Mouse (Mus musculus): ENCODE data around the gene Cxcl10. TPM values are rescaled to one million over a fixed set of nuclear protein-coding genes. Genes with fewer than 3 reads are reported as not detected.

Gene Cxcl10
- total RNA-seq (2021) = not detected

DNA sequence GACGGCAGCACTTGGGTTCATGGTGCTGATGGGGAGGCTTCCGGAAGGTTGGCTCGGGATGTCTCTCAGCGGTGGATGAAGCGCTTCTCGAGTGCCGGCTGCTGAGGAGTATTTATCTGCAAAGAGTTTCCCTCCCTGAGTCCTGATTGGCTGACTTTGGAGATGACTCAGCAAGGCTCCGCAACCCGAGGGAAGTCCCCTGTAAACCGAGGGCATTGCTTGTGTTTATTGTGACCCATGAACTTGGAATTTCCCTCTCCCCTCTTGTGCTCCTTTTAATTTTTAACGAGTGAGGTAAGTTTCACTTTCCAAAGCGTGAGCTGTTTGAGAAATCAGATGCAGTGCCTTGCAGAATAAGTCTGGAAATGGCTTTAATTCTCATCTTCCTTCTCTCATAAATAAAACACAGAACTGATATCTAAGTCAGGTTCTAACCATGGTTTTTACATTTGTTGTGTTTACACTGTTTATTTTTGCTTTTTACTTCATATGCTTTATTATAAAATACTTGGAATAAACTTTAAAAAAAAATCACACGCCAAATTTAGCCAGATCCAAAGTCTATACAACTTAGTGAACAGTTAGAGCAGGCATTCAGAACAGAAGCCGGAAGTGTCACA lies at the start of gene Cxcl10:
Gene Cxcl10 (minus strand): TSS at position 96 of the 620 bp plus-strand sequence.
- DNase-seq (ENCODE audit: low spot score in 2 of 2) = peak; percentile 28 to 42
- intact Hi-C loops (cut with DNase I) = no loop called here

DNA sequence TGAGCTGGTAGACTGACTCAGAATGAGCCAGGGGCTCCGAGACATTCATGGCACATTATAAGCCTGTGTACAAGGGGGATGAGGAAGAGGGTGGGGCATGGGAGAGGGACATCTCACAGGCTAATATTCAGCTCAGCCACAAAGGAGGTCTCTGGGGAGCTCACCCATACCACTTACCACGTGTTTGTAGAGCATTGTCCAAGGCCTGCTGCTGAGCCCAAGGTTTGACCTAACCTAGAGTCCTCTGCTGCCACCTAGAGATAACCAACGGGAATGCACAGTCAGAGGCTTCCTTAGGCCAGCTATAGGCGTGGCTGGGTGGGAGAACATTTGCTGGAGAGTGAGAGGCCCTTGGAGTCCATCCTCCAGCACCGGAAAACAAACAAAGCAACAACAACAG lies 49.5 kb upstream of the Cxcl10 start:
- intact Hi-C loops (cut with DNase I) = loop anchor here (5.0 kb wide), 1 partner anchor 86 kb away; the partner anchor contains the start of gene Sdad1
- peak; percentile 62 to 78 for DNase-seq (ENCODE audit: low spot score in 2 of 2)

DNA sequence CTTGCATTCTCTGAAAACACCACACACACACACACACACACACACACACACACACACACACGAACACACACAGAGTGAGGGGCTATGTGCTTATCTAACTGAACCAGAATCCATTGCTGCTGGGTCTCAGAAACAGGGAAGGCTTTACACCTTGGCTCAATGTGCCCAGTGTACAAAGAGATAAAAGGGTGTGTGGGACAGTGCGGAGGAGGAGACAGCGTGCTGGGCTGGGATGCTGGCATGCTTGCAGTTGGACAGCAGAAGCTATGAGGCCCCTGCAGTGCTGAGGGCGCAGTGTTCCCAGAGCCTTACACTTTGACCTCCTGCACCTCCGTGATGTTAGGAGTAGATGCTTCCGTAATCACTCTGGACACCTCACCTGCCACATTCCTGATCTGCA lies 47.8 kb upstream of the Cxcl10 start:
- intact Hi-C loops (cut with DNase I) = loop anchor here (5.0 kb wide), 1 partner anchor 84 kb away; the partner anchor contains the start of gene Sdad1
- DNase-seq (ENCODE audit: low spot score in 2 of 2) = no peak

DNA sequence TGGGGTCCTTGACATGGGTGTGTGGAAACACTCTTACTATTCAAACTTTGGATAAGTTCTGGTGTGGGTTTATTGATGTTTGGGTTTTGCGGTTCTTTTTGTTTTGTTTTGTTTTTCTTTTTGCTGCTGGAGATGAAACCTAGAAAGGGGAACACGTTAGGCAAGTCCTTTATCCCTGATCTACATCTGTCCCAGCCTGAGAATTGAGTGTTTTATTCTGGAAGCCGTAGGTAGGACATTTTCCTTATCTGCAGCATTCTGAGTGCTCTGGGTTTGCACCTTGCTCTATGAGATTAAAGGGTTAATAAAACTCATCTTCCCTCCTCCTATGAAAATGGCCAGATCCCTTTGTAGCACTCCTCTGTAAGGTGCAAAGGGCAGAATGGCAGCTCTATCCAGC lies 47.1 kb upstream of the Cxcl10 start:
- intact Hi-C loops (cut with DNase I) = loop anchor here (5.0 kb wide), 1 partner anchor 83 kb away; the partner anchor contains the start of gene Sdad1
- no peak for DNase-seq (ENCODE audit: low spot score in 2 of 2)

DNA sequence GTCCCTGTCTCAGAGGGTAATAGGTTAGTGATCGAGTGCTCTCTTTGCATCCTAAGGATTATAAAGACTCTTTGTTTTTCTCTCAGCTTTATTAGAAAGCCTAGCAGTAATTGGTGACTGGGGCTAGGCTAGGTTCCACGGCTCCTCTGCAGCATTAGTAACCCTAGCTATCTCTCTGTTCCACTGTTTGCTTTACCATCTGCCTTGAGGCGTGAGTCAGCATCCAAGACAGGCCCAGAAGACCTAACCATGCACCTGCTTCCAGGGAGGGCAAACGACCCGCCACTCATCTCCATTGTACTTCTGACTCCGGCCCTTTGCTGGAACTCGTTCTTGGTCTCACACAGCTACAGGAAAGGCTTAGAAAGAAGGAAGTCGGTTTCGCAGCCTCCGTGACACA lies 45.2 kb upstream of the Cxcl10 start:
- intact Hi-C loops (cut with DNase I) = no loop called here

DNA sequence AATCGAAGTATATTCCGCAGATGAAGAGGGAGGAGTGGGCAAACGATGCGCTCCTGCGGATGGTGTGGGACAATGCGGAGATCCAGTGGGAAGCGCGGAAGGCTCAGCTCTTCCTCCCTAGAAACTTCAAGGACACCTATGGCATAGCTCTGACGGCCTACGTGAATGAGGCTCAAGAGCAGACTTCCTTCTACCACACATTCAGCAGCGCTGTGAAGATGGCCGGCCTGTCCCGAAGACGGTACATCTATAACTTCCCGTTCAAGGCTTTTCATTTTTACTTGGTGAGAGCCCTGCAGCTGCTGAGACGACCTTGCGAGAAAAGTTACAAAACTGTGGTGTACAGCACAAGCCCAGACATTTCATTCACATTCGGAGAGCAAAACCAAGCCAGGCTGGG lies 43.9 kb upstream of the Cxcl10 start:
- DNase-seq (ENCODE audit: low spot score in 2 of 2) = no peak
- intact Hi-C loops (cut with DNase I) = no loop called here

More for the DNA sequence above, 45.2 kb upstream of the Cxcl10 start:
- DNase-seq (ENCODE audit: low spot score in 2 of 2) = no peak

DNA sequence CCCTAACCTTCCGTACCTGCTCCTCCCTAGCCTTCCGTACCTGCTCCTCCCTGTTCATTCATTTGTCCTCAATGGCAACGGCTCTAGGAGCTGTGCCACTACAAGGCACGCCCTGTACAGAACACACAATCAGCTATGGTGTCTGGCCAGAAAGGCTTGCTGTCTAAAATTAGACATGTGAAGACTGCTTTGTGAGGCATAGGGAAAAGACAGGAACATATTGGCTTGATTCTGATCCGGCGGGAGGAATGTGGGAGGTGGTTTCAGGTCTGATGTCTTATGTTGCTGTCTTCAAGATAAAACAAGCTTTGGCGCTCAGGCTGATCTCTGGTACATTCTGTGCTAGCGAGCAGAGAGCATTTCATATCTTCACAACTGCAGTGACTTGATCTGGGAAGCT lies 41.9 kb upstream of the Cxcl10 start:
- DNase-seq (ENCODE audit: low spot score in 2 of 2) = peak in 1 of 2 experiments; percentile 41
- intact Hi-C loops (cut with DNase I) = no loop called here

DNA sequence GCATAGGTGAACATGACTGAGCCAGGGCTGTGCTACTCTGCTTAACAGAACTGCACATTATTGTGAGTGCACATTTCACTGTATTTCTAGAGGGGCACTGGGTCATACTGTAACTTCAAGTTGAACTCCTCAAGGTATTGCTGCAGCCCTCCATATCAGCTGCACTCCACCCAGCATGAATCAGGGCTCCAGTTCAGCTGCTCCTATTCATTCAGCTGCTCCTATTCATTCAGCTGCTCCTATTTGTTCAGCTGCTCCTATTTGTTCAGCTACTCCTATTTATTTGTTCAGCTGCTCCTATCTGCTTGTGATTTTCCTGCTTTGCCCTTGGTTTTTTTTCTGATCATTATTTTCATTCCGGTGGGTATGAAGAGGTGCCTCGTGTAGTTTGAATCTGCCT lies 41.3 kb upstream of the Cxcl10 start:
- intact Hi-C loops (cut with DNase I) = no loop called here
- no peak for DNase-seq (ENCODE audit: low spot score in 2 of 2)

DNA sequence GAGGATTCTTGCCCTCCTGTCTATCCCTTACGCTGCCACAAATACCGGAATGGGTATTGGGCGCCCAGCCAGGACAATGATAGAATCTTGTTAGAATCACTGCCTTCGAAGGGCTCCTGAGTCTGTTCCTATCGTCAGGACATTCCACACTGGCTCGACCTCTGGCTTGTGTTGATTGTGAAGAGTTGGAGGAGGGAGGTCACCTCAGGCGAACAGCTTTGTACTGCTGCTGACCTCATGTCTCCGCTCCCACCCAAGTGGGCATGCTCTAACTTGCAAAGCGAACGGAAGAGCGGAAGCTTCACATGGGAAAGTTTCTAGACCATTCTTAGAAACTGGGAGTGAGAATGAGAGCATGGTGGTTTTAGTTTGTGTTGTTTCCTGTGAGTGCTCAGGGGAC lies 38.7 kb upstream of the Cxcl10 start:
- intact Hi-C loops (cut with DNase I) = no loop called here
- no peak for DNase-seq (ENCODE audit: low spot score in 2 of 2)

DNA sequence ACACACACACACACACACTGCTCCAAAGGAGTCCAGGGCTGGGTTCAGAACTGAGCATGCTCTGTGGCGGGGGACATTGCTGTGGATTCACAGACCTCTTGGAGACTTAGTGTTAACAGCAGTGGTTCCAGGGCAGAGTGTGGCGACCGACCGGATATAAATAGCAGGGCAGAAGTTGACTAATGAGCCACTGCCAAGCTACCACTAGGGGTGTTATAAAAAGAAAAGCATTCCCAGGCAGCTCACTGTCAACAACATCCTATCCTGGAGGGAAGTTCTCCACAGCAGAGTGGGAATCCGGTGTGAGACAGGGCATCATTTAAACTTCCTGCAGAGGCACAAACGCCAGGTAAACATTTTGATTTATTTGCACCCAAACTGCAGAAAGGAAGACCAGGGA lies 38.0 kb upstream of the Cxcl10 start:
- intact Hi-C loops (cut with DNase I) = no loop called here
- DNase-seq (ENCODE audit: low spot score in 2 of 2) = no peak

DNA sequence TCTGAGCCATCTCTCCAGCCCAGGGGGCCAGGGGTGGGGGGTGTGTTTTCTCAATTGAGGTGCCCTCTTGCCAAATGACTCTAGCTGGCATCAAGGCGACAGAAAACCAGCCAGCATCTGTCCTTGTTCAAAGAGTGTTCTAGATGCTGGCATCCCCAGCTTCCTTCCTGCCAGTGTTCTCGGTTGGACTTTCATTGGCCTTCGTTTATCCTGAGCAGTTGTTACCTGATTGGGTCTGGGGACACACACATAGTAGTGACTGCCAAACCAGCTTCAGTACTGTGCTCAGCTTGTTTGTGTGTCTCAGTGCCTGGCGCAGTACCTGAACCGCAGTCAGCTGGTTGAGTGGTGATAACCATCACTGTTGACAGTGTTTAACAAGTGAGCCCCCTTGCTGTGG lies 37.4 kb upstream of the Cxcl10 start:
- no peak for DNase-seq (ENCODE audit: low spot score in 2 of 2)
- intact Hi-C loops (cut with DNase I) = no loop called here

DNA sequence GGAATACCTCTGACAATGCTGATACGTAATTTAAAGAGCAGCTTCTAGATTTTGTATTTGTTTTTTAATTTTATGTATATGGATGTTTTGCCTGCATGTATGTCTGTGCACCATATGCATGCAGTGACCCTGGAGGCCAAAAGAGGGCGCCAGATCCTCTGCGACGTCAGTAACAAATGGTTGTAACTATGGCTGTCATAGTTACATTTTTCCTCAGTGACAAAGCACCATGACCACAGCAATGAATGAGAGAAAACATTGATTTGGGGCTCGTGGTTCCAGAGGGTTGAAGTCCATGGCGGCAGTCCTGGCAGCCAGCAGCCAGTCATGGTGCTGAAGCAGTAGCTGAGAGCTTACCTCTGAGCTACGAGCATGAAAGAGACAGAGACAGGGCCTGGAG lies 36.2 kb upstream of the Cxcl10 start:
- intact Hi-C loops (cut with DNase I) = no loop called here
- no peak for DNase-seq (ENCODE audit: low spot score in 2 of 2)

DNA sequence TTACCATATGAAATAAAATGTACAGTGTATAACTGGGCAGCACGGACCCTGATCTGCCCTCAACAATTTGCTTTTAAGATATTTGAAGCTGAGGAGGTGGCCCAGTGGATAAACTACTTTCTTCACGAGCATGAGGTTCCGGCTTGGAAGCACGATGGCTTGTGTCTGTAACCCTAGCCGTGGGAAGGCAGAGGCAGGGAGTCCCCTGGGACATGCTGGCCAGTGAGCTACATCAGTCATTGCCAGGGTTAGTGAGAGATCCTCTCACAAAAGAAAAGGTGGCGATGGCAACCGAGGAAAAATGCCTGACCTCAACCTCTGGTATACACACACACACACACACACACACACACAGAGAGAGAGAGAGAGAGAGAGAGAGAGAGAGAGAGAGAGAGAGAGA lies 35.1 kb upstream of the Cxcl10 start:
- DNase-seq (ENCODE audit: low spot score in 2 of 2) = no peak
- intact Hi-C loops (cut with DNase I) = no loop called here

DNA sequence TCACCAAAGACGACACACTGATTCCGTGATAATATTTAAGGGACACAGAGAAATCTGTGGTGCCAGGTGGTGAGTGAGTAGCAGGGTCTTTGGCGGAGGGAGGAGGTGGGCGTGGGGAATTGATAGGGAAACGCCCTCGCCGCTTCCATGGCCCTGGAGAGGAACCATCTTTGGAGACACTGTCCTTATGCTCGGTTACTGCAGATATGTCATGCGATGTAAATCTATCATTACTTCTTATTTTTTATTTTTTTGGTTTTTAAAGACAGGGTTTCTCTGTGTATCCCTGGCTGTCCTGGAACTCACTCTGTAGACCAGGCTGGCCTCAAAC lies 33.6 kb upstream of the Cxcl10 start:
- DNase-seq (ENCODE audit: low spot score in 2 of 2) = no peak
- intact Hi-C loops (cut with DNase I) = loop anchor here (1.0 kb wide), 1 partner anchor 70 kb away; no protein-coding TSS in a partner anchor

DNA sequence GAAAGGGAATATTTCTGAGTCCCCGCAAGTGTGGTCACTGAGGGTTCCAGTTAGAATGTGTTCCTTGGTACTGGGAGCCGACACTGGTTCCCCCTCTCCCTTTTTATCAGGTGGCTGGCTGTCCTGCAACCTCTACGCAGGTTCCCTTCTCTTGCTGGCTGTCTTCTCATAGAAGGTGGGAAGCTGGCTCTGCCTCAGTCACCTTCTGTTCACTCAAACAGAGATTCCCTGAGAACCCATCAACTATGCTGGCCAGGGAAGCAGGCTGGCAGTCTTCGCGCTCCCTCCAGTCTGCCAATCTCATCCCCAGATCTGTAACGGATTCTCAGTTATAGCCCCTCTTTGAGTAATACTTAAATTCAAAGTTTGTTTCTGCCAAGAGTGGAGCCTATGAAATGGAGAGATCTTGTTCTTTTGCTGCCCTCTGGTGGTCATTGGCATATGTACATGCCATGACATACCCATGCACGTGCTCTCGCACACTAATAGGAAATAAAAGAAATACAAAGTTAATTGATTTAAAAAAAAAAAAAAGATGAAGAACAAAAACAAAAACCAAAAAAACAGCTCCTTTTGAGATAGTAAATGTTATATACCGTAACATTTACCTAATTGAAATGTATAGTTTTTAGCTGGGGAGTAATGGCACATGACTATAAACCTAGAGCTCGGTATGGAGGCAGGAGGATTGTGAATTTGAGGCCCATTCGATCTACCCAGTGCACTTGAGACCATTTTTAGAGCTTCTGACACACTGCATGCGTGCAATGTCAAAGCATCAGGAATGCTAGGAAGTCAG lies 33.1 kb upstream of the Cxcl10 start:
- peak; percentile 86 for DNase-seq (ENCODE audit: low spot score in 2 of 2)
- intact Hi-C loops (cut with DNase I) = loop anchor here (1.0 kb wide), 1 partner anchor 69 kb away; no protein-coding TSS in a partner anchor

DNA sequence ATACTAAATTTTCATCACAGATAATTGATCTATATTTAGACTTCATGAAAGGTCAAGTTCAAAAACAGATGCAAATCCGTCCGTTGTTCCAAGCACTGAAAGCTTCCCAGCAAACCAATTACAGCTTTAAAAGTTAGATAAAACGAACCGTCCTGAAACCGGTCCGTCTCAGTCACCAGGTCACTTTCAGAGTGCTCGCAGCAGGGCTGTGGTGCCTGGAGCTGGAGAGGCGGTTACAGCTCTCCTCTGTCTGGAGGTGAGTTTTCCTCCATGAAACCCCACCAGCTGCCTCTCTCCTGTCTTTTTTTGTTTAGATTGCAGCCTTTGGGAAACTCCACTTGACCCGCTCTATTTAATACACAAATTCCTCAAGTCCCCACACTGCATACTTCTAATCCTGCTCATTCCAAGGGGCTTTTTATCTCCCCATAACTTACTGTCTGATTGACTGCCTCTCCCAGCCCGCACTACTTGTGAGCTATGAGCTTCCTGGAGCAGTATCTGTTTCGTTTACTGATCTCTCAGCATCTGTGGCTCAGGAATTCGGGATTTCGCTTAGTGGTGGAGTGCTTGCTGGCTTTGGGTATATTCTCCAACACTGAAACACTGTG lies 28.2 kb upstream of the Cxcl10 start:
- no peak for DNase-seq (ENCODE audit: low spot score in 2 of 2)
- intact Hi-C loops (cut with DNase I) = no loop called here

DNA sequence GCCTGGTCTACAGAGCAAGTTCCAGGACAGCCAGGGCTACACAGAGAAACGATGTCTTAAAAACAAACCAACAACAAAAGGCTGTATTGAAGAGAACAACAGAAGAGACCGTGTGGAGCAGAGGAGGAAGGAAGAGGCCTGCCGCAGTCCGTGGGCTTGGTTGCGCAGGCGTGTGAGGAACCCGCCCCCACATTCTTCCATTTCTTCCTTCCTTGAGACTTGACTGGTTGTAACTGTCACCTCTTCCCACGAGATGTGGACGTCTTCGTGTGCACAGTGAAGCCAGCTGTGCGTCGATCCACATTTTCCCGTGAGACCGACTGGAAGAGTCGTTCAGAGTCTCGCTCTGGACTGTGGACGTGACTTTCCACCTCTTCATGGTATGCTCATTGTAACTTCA lies 26.7 kb upstream of the Cxcl10 start:
- intact Hi-C loops (cut with DNase I) = no loop called here
- DNase-seq (ENCODE audit: low spot score in 2 of 2) = no peak

DNA sequence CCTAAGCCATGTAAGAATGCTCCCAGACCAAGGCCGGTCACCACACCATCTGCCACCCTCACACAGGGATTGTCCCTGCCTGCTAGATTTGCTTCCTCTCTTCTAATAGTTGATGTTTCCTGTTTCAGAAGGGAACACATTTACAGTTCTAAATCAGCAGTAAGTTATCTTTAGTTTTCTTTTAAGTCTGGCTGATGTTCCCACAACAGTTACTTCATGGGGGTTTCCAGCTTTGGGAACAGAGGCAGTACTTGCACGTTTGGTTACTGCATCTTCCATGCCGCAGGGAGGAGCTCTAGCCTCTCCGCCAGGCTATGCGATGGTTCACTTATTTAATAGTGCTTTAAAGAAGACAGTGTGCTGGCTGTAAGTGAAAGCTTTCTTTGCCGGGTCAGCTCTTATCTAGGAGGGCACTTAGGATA lies 26.0 kb upstream of the Cxcl10 start:
- intact Hi-C loops (cut with DNase I) = no loop called here

DNA sequence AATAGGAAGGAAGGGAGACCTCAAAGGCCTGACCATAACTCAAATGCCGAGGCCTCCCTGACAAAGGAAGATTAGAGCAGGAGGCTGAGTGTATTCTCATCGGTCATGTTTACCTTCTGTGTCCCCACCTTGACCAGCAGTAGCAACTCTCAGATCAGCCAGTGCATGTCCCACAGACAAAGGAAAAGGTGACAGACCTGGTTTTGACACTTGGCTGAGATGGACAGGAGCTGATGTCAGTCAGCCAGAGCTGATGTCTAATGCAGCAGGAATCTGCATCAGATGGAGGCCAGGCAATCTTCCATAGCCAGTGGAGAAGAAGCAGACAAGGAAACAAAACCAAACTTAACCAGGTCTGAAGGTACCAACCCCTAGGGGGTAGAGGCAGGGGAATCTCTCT lies 23.9 kb upstream of the Cxcl10 start:
- intact Hi-C loops (cut with DNase I) = no loop called here
- DNase-seq (ENCODE audit: low spot score in 2 of 2) = no peak

More for the DNA sequence above, 26.0 kb upstream of the Cxcl10 start:
- no peak for DNase-seq (ENCODE audit: low spot score in 2 of 2)

DNA sequence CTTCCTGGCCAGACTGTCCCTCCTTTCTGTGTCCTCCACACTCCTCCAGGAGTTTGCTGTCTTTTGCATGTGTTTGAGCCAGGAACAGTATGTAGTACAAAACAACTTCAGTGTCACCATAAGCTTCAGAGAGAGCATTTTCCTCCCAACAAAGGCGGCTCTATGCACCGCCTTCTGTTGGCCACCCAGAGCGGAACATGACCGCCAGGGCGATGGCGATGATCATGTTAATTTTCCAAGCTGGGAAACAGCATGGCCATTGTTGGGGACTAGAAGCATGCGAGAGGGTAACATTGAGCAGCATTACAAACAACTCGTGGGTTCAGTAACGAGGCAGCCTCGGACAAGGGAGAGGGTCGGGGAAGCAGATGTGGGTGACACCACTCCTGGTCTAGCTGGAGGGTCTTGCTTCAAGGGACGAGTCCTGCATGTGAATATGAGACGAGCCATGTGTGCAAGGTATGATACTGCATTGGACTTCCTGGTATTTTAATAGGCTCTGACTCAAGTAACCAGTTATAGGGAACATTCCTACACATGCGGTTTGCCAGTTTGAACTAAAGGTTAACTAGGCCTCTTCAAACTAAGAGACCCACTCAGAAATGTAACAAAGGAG lies 22.8 kb upstream of the Cxcl10 start:
- intact Hi-C loops (cut with DNase I) = no loop called here
- DNase-seq (ENCODE audit: low spot score in 2 of 2) = no peak

All from left cerebral cortex, postnatal 25 days (tissue).